Mouse (Mus musculus) CD8-positive naive resting alpha-beta T cell, adult 57 days (primary cell): ENCODE measurements around the gene Micall1. TPM values are rescaled to one million over a fixed set of nuclear protein-coding genes. Genes with fewer than 3 reads are reported as not detected.

Source experiments
- total RNA-seq: library from RNA; stranded (reverse); gene quantifications from one replicate; pipeline ENCODE4 v1.2.4, GENCODE M21; 2023

Gene Micall1
- 41.8 TPM for total RNA-seq

DNA sequence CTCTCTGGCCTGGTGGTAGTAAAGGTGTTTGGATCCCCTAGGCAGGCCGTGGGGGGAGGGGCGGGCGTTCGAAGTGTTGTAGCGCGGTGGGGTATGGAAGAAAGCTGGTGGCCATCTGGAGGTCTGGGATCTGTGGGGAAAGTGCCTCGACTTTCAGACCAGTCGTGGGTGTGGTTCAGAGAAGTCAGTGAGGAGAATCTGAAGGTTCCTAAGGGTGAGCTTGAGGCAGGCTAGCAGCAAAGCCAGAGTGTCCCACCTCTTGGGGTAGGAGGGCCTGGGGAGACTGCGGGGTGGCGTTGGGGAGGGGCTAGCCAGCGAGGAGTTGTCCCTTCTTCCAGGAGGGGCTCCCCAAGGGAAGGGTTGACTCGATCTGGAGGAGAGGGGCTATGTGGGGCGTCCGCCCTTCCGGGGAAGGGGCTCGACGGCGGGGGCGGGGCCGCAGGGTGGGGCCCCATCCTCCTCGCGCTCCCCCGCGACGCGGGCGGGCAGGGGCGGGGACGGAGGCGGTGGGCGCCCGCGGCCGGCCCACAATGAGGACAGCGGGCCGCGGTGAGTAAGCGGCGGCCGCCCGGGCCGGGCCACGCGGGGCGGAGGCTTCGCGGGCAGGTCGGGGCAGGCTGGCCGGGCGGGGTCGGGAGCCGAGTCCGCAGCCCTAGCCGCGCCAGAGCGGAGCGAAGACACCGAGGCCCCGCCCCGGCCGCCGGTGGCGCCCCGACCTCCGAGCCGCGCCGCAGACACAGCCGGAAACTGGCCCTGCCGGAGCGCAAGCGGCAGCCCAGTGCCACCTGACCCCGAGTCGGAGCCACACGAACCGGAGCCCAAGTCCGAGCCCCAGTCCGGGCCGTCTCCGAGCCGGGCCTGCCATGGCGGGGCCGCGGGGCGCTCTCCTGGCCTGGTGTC, at the start of gene Micall1:
Micall1 (plus strand) TSS at position 478 of the 900 bp plus-strand sequence.

DNA sequence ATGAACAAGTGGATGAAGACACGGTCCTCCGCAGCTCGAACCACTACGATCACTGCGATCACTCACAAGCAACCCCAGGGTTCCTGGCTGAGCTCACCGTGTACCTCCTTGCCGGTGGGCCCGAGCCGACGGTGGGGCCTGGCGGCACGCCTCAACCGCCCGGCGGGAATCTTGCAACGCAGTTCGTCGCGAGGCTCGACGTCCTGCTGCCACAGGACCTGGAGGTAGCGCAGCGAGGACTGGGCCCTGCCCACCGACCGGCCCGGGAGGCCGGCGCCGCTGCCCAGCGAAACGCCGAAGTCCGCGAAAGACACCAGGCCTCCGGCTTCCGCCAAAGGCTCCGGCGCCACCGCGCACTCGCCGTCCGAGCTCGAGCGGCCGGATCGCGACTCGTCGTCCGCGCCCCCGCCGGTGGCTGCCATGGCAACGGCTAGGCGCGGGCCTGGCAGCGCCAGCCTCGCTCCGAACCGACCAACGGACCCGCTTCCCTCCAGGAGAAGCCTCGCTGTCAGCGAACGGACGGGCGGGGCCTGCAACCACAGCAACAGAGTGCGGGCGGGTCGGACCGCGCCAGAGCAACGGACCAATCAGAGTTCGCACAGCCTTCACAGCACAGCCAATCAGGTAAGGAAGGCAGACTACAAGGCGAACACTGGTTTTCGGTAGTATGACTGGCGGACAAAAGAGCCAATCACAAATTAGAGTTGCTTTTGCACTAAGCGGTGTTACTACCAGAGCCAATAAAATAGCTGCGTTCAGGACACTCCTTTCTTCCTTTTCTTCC, 46.1 kb upstream of the Micall1 start, which contains the start of gene Ankrd54:
Ankrd54 (minus strand) TSS at position 518 of the 784 bp plus-strand sequence.

GRCm38 (mm10) chr15:79074913-79075532, 33.7 kb upstream of the Micall1 start, which contains the start of gene Eif3l:
TSS of gene Eif3l (plus strand) at chr15:79075179.

GRCm38 (mm10) chr15:79140866-79141565, 32.3 kb downstream of the Micall1 start, which contains the start of the genes Polr2f and 1700088E04Rik:
TSS of gene Polr2f (plus strand) at chr15:79141009.
TSS of gene 1700088E04Rik (minus strand) at chr15:79141253.

GRCm38 (mm10) chr15:79165140-79165539, 56.4 kb downstream of the Micall1 start, which contains the start of gene Sox10:
TSS of gene Sox10 (minus strand) at chr15:79165240.

Other genes starting within 250 kb of the Micall1 start
- gene Gga1, start 231.7 kb upstream of the Micall1 start, total RNA-seq: 75.8 TPM
- 0.92 TPM for gene Gm49510, start 209.2 kb upstream of the Micall1 start, total RNA-seq
- 215 TPM for gene Sh3bp1, start 209.1 kb upstream of the Micall1 start, total RNA-seq
- gene Pdxp, start 195.0 kb upstream of the Micall1 start, total RNA-seq: 18.3 TPM
- gene Lgals1, start 182.2 kb upstream of the Micall1 start, total RNA-seq: 79.5 TPM
- 51.0 TPM for gene Nol12, start 174.0 kb upstream of the Micall1 start, total RNA-seq
- gene Triobp, start 161.2 kb upstream of the Micall1 start, total RNA-seq: 28.5 TPM
- 6.0 TPM for gene H1f0, start 80.4 kb upstream of the Micall1 start, total RNA-seq
- gene Galr3, start 67.0 kb upstream of the Micall1 start, total RNA-seq: not detected
- gene Ankrd54, start 46.0 kb upstream of the Micall1 start, total RNA-seq: 33.9 TPM
- 115 TPM for gene Eif3l, start 33.7 kb upstream of the Micall1 start, total RNA-seq
- 40.5 TPM for gene Polr2f, start 32.1 kb downstream of the Micall1 start, total RNA-seq
- not detected for gene 1700088E04Rik, start 32.4 kb downstream of the Micall1 start, total RNA-seq
- not detected for gene Sox10, start 56.3 kb downstream of the Micall1 start, total RNA-seq
- 24.2 TPM for gene Pick1, start 120.3 kb downstream of the Micall1 start, total RNA-seq
- gene Gm49486, start 120.5 kb downstream of the Micall1 start, total RNA-seq: 0.24 TPM
- not detected for gene Slc16a8, start 145.9 kb downstream of the Micall1 start, total RNA-seq
- gene Baiap2l2, start 176.6 kb downstream of the Micall1 start, total RNA-seq: 0.24 TPM
- 12.1 TPM for gene Pla2g6, start 219.5 kb downstream of the Micall1 start, total RNA-seq
- gene Maff, start 237.7 kb downstream of the Micall1 start, total RNA-seq: 135 TPM